10 mouse cellular contexts compared by ENCODE assay signal in genomic region chrX:85919034-85919433, GRCm38 (mm10). TPM values are rescaled to one million over a fixed set of nuclear protein-coding genes. Genes with fewer than 3 reads are reported as not detected.
A peak's percentile ranks its signal among the peaks of the same experiment; 100 is the strongest.
DNase-seq lines count a peak whose midpoint lies in the region; ATAC-seq and TF ChIP-seq lines count a peak whose summit lies in the region.
"Had no signal": no experiment of that assay in that cellular context is flagged by ENCODE, and none has a peak within 500 bp of the region (broad histone marks: within the 10 kb centered on the region; RNA-seq: fewer than 3 reads in every experiment).

No protein-coding gene starts in this region.

- no peak overlapping the region for H3K4me3 ChIP-seq in cerebellum, adult 2 months (replicated peaks; ENCODE audit: insufficient read depth, low read depth, low read length)
- no peak overlapping the region for H3K4me3 ChIP-seq in hindbrain, postnatal 0 days (ENCODE audit: low read length)

- H3K4me1 ChIP-seq in cerebellum, adult 2 months (ENCODE audit: control insufficient read depth, insufficient read depth, low read length), result no peaks in the 10 kb centered on the region
- no peaks in the 10 kb centered on the region for H3K4me1 ChIP-seq in hindbrain, postnatal 0 days (ENCODE audit: insufficient read depth, low read length)

- peak; percentile 9; the same call in 1 of the 2 replicates for TF ChIP-seq CTCF in cerebellum, adult 2 months (IDR thresholded peaks at IDR 0.05; ENCODE audit: borderline replicate concordance, insufficient read depth, low read depth, low read length)
- TF ChIP-seq CTCF in hindbrain, postnatal 0 days (IDR thresholded peaks at IDR 0.05; ENCODE audit: low read depth), result peak; percentile 55

- no peak overlapping the region for H3K4me2 ChIP-seq in hindbrain, postnatal 0 days (ENCODE audit: low read depth, low read length)

- H3K36me3 ChIP-seq in hindbrain, postnatal 0 days (ENCODE audit: insufficient read depth, low read length), result no peaks in the 10 kb centered on the region

- no peaks in the 10 kb centered on the region for H3K9me3 ChIP-seq in hindbrain, postnatal 0 days (ENCODE audit: low read length)

- WGBS in cerebellum, adult 2 months, result 32% methylated on average over 3 of the region's 3 CpGs
- 57% methylated on average over 3 of the region's 3 CpGs for WGBS in hindbrain, postnatal 0 days

- no peaks in the 10 kb centered on the region for H3K27me3 ChIP-seq in cerebellum, adult 2 months (ENCODE audit: control insufficient read depth, insufficient read depth, low read length)
- H3K27me3 ChIP-seq in hindbrain, postnatal 0 days (ENCODE audit: insufficient read depth, low read length), result no peaks in the 10 kb centered on the region

- TF ChIP-seq POLR2A in cerebellum, adult 2 months (IDR thresholded peaks at IDR 0.05; ENCODE audit: borderline replicate concordance, insufficient read depth, low read length), result no peak

- ATAC-seq in cerebellum, adult (ENCODE audit: insufficient number of reproducible peaks, low FRiP score, low TSS enrichment), result no peak
- no peak for ATAC-seq in hindbrain, postnatal 0 days

- H3K27ac ChIP-seq in cerebellum, adult 2 months (ENCODE audit: insufficient read depth, low read length), result no peak overlapping the region
- no peak overlapping the region for H3K27ac ChIP-seq in hindbrain, postnatal 0 days
- H3K27ac ChIP-seq: macrophage had no signal

- intact Hi-C loops in left cerebral cortex, postnatal 4 days (cut with DNase I), result loop anchor here (5.0 kb wide), 1 partner anchor 242 kb away; no protein-coding TSS in a partner anchor

- no peak for DNase-seq in cerebellum, adult 2 months
- DNase-seq in left cerebral cortex, postnatal 4 days, result peak; percentile 5
- DNase-seq in left cerebral cortex, adult 9 months (ENCODE audit: low spot score in 2 of 2), result no peak
- DNase-seq in brain, adult 2 months (ENCODE audit: low read depth, low spot score), result peak; percentile 16
- DNase-seq in hindbrain, postnatal 0 days (ENCODE audit: low spot score), result peak; percentile 15
- peak; percentile 69 for DNase-seq in lung, postnatal 36 days
- DNase-seq in right cerebral cortex, postnatal 36 days (ENCODE audit: low spot score in 2 of 2), result no peak

- no peak overlapping the region for H3K9ac ChIP-seq in hindbrain, postnatal 0 days (replicated peaks; ENCODE audit: low read length)

RNA-seq across cellular contexts. Expression of gene 5430427O19Rik, which starts 48.9 kb away (rescaled TPM):
- 0.05 and 0.08 TPM in 2 replicates for polyA plus RNA-seq in cerebellum, adult 2 months (2012; rRNA removed)
- total RNA-seq in left cerebral cortex, postnatal 4 days (2021), result under 1 TPM in 1 of 2 experiments, not detected in 1; 0.08 TPM
- not detected in 2 replicates for total RNA-seq in hindbrain, postnatal 0 days (2014; rRNA removed)
- polyA plus RNA-seq in hindbrain, postnatal 0 days (2015; fragmentation: Nextera tagmentation; extraction: Ambion mirVana), result 0.08 TPM in 1 of 2 replicates, not detected in the other
- polyA plus RNA-seq: testis, adult 2 months had no signal

Comparison
In these comparisons a context has a peak if more than half of its experiments do, and no peak if none do; other contexts are left out.
1. DNase-seq: peak in left cerebral cortex, postnatal 4 days (single experiment), brain, adult 2 months (single experiment), hindbrain, postnatal 0 days (single experiment) and lung, postnatal 36 days (single experiment); none in cerebellum, adult 2 months (0 of 2), left cerebral cortex, adult 9 months (0 of 2) and right cerebral cortex, postnatal 36 days (0 of 2).